Mouse (Mus musculus) layer of hippocampus, adult 2 months (tissue): ENCODE results near the gene Ankrd65. TPM values are rescaled to one million over a fixed set of nuclear protein-coding genes. Genes with fewer than 3 reads are reported as not detected.
A peak's percentile ranks its signal among the peaks of the same experiment; 100 is the strongest.
"Not testable (repeated sequence)": the region's sequence is repeated elsewhere in the genome, so short reads cannot be mapped to it uniquely, and the experiment has no call there.

ENCODE experiments used
- DNase-seq, 2 experiments: peaks; one replicate each; pipeline ENCODE4 v3.0.0; 2022; ENCODE audit warnings: low spot score in 2 of 2
- H3K27ac ChIP-seq: fragments of 200-600 bp; 2 replicates; pipeline ENCODE4 v1.8.1; 2022
- H3K4me3 ChIP-seq: fragments of 200-600 bp; 2 replicates; pipeline ENCODE4 v1.8.1; 2022; ENCODE audit warnings: mild to moderate bottlenecking
- CTCF ChIP-seq: fragments of 200-600 bp; conservative IDR thresholded peaks from 2 replicates; pipeline ENCODE4 v1.8.1; 2022; ENCODE audit warnings: antibody characterized with exemption, mild to moderate bottlenecking, moderate library complexity
- total RNA-seq, 2 experiments: library from RNA; stranded (reverse); gene quantifications; 2 replicates each; pipeline ENCODE4 v1.2.3; 2021

Ankrd65 gene
- total RNA-seq, 2 experiments from 2014 or later, result 0.32 TPM; not detected in 1

DNA sequence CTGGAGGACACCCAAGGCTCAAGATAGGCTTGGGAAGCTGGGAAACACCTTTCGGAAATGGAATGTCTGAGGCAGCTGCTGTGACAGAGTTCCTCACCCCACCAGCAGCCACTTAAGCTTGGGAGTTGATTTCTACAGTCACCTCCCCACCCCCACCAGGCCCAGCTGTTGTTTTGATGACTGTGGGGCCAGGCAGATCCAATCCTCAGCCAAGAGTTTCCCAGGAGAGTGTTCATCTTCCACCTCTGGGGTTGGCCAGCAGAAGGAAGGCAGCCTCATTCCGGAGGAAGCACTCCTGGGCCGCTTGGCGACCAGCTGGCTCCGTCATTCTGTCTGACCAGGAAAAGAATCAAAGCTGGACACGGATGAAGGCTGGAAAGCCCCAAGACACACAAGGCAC is 9.3 kb upstream of the Ankrd65 start:
- no peak for TF ChIP-seq CTCF
- peak overlapping the region; percentile 6; the same call in 1 of the 2 replicates for H3K4me3 ChIP-seq
- peak overlapping the region; percentile 71 for H3K27ac ChIP-seq
- DNase-seq, result no peak

DNA sequence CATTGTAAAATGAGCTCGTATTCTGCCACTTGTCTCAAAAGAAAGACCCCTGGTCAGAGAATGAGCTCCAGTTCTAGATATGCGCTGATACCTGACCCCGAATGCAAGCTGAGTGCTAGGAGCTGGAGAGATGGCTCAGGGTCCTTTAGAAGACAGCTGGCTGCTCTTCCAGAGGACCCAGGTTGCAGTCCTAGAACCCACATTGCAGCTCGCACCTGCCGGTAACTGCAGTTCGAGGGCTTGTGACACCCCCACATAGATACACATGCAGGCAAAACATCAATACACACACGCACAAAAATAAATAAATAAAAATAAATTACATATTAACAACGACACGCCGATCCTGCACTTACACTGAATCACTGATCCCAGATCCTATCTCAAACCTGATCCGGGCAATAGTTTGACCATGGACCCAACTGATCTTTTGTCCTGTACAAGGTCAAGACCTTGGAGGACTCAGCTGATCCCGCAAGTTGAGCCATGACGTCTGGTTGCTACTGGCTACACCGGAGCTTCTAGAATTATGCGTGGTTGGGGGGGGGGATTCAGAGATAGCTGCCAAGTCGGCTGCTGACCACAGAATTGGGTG is 6.7 kb upstream of the Ankrd65 start:
- no peak for DNase-seq
- TF ChIP-seq CTCF, result no peak
- Histone ChIP-seq H3K27ac (peak overlapping the region; percentile 96), H3K4me3 (peak overlapping the region; percentile 75)

DNA sequence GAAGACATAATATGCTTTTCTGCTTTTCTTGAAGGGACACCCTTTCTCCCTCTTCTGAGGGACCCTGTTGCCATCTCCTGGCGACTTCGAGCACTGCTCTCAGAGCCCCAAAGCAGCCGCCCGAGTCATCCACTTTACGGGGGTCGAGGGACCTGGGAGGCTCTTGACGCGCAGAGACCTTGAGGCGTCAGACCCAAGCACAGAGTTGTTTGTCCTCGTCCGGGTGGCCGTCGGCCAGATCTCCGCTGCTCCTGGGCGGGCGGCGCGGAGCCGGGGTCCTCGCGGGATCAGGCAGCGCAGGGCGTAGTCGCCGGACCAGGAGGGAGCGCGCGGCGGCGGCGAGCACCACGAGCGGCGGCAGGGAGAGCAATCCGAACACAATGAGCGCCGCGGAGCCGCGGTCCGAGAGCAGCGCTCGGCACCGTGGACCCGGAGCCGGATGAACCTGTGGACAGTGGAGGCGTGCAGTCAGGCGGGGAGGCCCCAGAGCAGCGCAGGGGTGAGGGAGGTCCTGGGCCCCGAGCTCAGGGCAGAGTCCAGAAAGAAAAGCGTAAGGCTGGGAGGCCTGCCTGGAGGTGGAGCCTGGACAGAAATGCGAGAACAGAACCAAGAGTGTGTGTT is 6.0 kb upstream of the Ankrd65 start:
- Histone ChIP-seq H3K4me3 (peak overlapping the region; percentile 75), H3K27ac (peak overlapping the region; percentile 96)
- peak; percentile 65 to 74 for DNase-seq

DNA sequence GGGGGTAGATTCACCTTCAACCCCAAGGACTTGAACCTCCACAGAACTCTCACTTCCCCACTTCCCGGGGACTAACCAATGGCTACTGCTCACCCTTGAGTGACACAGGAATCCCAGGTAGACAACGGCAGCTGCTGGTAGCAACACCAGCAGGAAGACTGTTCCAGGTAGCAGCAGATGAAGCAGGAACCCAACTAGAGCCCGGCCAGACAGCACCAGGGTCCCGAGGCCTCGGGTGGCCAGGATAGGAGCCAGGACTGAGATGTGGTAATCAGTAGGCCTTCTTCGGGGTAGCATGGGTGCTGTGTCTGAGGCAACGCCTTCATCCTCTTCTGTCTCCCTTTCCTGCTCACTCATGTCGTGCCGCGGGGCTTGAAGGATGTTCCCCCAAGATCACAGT is 5.0 kb upstream of the Ankrd65 start:
- Histone ChIP-seq H3K4me3 (peak overlapping the region; percentile 27), H3K27ac (peak overlapping the region; percentile 86)
- TF ChIP-seq CTCF, result no peak
- DNase-seq, result no peak

More for the DNA sequence above, 6.0 kb upstream of the Ankrd65 start:
- peak; percentile 88 for TF ChIP-seq CTCF

DNA sequence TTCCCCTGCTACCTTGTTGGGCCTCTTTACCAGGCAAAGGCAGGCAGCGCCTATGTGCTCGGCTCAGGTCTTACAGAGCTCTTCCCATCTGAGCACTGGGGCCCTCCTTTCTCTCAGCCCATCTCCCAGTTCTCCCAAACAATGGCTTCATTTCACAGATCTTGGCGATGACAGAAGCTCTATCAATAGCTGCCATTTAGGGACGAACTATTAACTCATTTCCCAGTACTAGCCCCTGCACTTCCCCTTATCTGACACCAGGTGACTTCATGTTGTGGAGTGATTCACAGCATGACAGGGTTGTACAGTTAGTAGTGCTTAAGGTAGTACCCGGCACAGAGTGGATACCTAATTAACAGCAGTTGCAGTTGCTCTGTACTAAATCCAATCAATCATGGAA is 4.4 kb upstream of the Ankrd65 start, which contains the start of gene Tmem88b:
Gene Tmem88b, minus strand, starts transcription at position 56 of the 400 bp plus-strand sequence.
- TF ChIP-seq CTCF, result peak; percentile 60
- Histone ChIP-seq H3K27ac (peak within 1 kb of the TSS; percentile 96), H3K4me3 (peak within 1 kb of the TSS; percentile 75)
- DNase-seq, result no peak

DNA sequence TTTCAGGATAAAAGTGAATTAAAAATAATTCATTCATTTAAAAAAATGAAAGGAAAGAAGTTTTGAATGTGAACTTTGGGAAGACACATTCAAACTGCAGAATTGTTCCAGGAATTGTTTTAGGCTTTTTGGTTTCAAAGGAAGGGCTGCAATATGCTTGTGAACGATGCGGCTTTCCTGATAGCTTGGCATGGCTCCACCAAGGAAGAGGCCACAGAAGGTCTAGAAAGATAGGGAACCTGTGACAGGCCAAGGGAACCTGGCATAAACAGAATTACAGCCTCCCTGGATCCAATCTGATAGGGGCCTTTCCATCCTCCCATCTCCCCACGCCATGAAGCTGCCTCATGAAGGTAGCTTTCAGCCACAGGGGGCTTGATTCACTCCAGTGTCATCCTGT is 1.9 kb upstream of the Ankrd65 start:
- Histone ChIP-seq H3K4me3 (no peak overlapping the region), H3K27ac (no peak overlapping the region)
- DNase-seq, result no peak
- TF ChIP-seq CTCF, result no peak

DNA sequence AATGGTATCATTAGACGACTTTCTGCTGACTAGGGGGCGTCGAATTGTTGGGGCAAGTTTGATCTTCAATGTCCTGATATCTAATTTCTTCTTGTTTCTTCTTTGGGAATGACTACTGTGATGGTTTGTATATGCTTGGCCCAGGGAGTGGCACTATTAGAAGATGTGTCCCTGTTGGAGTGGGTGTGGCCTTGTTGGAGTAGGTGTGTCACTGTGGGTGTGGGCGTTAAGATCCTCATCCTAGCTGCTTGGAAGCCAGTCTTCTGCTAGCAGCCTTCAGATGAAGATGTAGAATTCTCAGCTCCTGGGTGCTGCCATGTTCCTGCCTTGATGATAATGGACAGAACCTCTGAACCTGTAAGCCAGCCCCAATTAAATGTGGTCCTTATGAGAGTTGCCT is 1.4 kb upstream of the Ankrd65 start:
- not testable (repeated sequence) for H3K27ac ChIP-seq, H3K4me3 ChIP-seq, DNase-seq

DNA sequence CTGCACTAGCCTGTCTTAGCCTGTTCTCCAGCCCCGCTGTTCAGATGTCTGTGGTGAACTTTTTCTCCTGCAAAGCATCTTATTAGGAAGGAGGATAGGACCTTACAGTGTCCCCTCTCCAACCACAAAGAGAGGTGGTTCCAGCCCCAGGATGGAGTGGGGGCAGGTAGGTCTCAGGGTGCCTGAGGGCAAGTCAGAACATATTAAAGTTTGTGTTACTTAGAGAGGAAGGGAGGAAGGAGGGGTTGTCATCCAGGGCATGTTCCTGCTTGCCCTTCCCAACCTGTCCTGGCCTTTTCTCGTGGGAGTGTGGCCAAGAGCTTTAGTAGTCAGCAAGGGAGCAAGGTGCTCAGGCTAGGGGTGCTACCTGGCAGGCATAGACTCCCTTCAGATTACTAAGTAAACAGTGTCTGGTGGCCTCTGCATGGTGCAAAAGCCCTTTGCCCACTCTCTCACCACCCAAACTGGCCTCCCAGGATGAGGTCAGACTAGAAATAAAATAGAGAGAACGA is 467 bp downstream of the Ankrd65 start:
- DNase-seq, result no peak
- Histone ChIP-seq H3K27ac (no peak overlapping the region), H3K4me3 (no peak overlapping the region)
- no peak for TF ChIP-seq CTCF

DNA sequence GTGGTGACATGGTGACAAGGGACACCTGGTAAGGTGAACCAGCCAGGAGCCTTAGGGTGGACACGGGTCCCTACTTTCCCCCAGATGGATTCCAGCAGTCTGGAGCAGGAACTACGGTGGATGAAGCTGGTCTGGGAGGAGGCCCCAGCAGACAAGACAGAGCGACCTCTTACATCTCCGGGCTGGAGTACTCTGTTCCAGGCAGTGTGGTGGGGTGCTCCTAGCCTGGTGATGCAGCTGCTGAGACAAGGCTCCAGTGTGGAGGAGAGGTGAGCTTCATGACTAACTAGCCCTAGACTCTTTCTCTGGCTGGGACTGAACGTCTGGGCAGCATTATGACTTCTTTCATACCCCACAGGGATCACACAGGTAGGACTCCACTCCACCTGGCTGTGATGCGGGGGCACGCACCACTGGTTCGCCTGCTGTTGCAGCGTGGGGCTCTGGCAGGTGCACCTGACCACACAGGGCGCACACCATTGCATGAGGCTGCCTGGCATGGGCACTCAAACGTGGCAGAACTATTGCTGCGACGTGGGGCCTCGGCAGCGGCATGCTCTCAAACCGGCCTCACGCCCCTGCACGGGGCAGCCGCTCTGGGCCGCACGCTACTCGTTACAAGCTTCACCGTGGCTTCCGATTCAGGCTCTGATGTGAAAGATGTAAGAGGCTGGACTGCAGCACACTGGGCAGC is 1.1 kb downstream of the Ankrd65 start:
- H3K4me3 ChIP-seq, result no peak overlapping the region
- H3K27ac ChIP-seq, result no peak overlapping the region
- peak in 1 of 2 experiments; percentile 6 for DNase-seq
- TF ChIP-seq CTCF, result no peak

DNA sequence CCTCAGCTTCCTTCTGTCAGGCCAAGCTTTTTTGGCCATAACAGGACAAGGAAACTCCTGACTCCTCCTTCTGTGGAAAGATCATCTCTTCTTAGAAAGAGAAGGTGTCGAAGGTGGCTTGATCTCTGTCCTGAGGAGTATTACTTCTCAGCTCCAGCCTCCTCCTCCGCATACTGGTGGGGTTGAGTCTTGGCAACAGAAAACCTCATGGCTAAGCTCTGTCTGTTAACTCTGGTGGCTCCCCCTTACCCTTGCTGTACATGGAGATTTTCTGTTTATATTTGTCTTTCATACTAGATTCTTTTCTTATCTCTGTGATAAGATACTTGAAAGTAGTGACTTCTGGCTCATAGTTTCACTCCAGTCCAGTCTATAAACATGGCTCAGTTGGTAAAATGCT is 3.5 kb downstream of the Ankrd65 start:
- TF ChIP-seq CTCF, result no peak
- H3K4me3 ChIP-seq, result no peak overlapping the region
- H3K27ac ChIP-seq, result no peak overlapping the region
- no peak for DNase-seq

DNA sequence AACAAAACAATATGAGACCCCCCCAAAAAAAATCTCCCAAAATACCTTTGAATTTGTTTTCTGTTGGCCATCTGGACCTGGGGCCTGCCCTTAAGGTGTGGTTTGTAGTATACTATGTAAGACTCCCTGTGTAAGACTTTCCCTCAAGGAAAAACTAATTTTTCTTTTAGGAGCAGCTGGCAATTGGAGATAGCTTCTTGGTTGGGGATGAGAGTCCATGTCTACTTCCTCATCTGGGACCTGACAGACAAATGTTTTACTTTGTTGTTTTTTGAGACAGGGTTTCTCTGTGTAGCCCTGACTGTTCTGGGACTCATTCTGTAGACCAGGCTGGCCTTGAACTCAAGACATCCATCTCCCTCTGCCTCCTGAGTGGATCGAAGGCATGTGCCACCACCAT is 11.8 kb downstream of the Ankrd65 start:
- Histone ChIP-seq H3K4me3 (no peak overlapping the region), H3K27ac (no peak overlapping the region)
- no peak for DNase-seq
- no peak for TF ChIP-seq CTCF

DNA sequence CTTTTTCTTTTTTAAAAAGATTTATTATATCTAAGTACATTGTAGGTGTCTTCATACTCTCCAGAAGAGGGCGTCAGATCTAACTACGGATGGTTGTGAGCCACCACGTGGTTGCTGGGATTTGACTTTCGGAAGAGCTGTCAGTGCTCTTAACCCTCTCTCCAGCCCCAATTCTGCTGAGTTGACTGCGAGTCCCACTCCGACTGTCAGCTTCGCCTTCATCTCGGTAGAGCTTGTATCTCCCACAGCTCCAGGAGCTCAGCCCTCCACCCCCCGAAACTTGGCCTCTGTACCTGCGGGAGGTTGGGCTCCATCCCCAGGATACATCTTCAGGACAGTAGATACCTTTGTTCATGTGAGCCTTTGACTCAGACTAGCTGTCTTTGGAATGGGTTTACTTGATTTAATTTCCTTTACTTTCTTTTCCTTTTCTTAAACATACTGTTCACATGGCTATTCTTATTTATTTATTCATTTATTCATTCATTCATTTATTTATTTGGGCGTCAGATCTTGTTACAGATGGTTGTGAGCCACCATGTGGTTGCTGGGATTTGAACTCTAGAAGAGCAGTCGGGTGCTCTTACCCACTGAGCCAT is 12.6 kb downstream of the Ankrd65 start, which contains the start of gene Mrpl20:
Gene Mrpl20, plus strand, starts transcription at position 138 of the 599 bp plus-strand sequence.
- Histone ChIP-seq H3K4me3 (peak within 1 kb of the TSS; percentile 97), H3K27ac (peak within 1 kb of the TSS; percentile 87)
- no peak for DNase-seq
- TF ChIP-seq CTCF, result peak; percentile 56
